In genomic region chr15:78514393-78515146, GRCm38 (mm10) we compare ENCODE assay signal across 8 mouse cellular contexts. TPM values are rescaled to one million over a fixed set of nuclear protein-coding genes. Genes with fewer than 3 reads are reported as not detected.
DNase-seq lines count a peak whose midpoint lies in the region; ATAC-seq and TF ChIP-seq lines count a peak whose summit lies in the region.

No protein-coding gene starts in this region.

- H3K79me2 ChIP-seq in CH12.LX (replicated peaks; ENCODE audit: control insufficient read depth, extremely low read depth, insufficient read depth, poor library complexity, severe bottlenecking), result no peaks in the 10 kb centered on the region

- H3K4me3 ChIP-seq in CH12.LX (replicated peaks in 1 of 3; ENCODE audit: low read depth in 2 of 3, low read length in 2 of 3, poor library complexity in 1 of 3), result peak overlapping the region in 2 of 3 experiments; percentile 25 to 27
- H3K4me3 ChIP-seq in bone marrow macrophage, adult 2 months (ENCODE audit: insufficient read depth, low read length), result no peak overlapping the region
- no peak overlapping the region for H3K4me3 ChIP-seq in embryonic facial prominence, embryonic 15.5 days (replicated peaks)
- no peak overlapping the region for H3K4me3 ChIP-seq in liver, embryonic 15.5 days (replicated peaks)

- no peaks in the 10 kb centered on the region for H3K9me3 ChIP-seq in CH12.LX (replicated peaks; ENCODE audit: low read length)
- H3K9me3 ChIP-seq in embryonic facial prominence, embryonic 15.5 days (replicated peaks), result no peaks in the 10 kb centered on the region
- no peaks in the 10 kb centered on the region for H3K9me3 ChIP-seq in liver, embryonic 15.5 days (replicated peaks)

- dilution Hi-C loops in CH12.LX (cut with MboI; ENCODE audit: extremely low pct_ligation_motif_present, extremely low pct_unique_long_range_greater_than_20kb, low sequenced_read_pairs), result no loop called here

- no peak for ATAC-seq in embryonic facial prominence, embryonic 15.5 days (ENCODE audit: insufficient number of reproducible peaks, low FRiP score, low TSS enrichment, low read depth)
- ATAC-seq in liver, embryonic 15.5 days (ENCODE audit: insufficient read depth), result 0 out of 2 replicates have a peak, but pooled peaks have one; percentile 3

- H3K9ac ChIP-seq in CH12.LX (ENCODE audit: insufficient read depth, low read depth), result peak overlapping the region; percentile 32
- H3K9ac ChIP-seq in embryonic facial prominence, embryonic 15.5 days, result no peak overlapping the region
- no peak overlapping the region for H3K9ac ChIP-seq in liver, embryonic 15.5 days

- peak; percentile 88 to 98 for TF ChIP-seq CTCF in CH12.LX (conservative IDR thresholded peaks at IDR 0.05 in 1 of 2, IDR thresholded peaks at IDR 0.05 in 1 of 2; ENCODE audit: low read depth in 2 of 2, low read length in 2 of 2)
- TF ChIP-seq CTCF in bone marrow macrophage, adult 2 months (IDR thresholded peaks at IDR 0.05; ENCODE audit: low read depth, low read length), result peak; percentile 66

- no peak for TF ChIP-seq EP300 in CH12.LX (IDR thresholded peaks at IDR 0.05; ENCODE audit: low read length)

- DNase-seq in CH12.LX (ENCODE audit: extremely low read depth), result peak; percentile 82
- peak; percentile 68 to 77 for DNase-seq in heart, adult 9 months (ENCODE audit: low spot score in 2 of 2)
- peak; percentile 73 to 89 for DNase-seq in kidney, postnatal 36 days
- peak; percentile 69 for DNase-seq in ovary, postnatal 36 days (ENCODE audit: low spot score)
- DNase-seq in thymus, postnatal 25 days, result peak; percentile 77

- peak overlapping the region; percentile 19; the same call in 1 of the 2 replicates for H3K4me2 ChIP-seq in CH12.LX (ENCODE audit: insufficient read depth, low read depth, poor library complexity, severe bottlenecking)
- no peak overlapping the region for H3K4me2 ChIP-seq in embryonic facial prominence, embryonic 15.5 days (replicated peaks)
- H3K4me2 ChIP-seq in liver, embryonic 15.5 days, result no peak overlapping the region

- in situ Hi-C loops in CH12.LX (cut with MboI; ENCODE audit: low pct_ligation_motif_present, low pct_unique_long_range_greater_than_20kb, low sequenced_read_pairs), result loop anchor here (5.0 kb wide), 1 partner anchor 67 kb away; no protein-coding TSS in a partner anchor

- WGBS in embryonic facial prominence, embryonic 15.5 days, result 26% methylated on average over 7 of the region's 7 CpGs
- 23% methylated on average over 7 of the region's 7 CpGs for WGBS in liver, embryonic 15.5 days (ENCODE audit: insufficient replicate concordance)

- peak overlapping the region; percentile 19; the same call in 1 of the 2 replicates for H3K27ac ChIP-seq in CH12.LX (ENCODE audit: insufficient read depth, low read depth)
- no peak overlapping the region for H3K27ac ChIP-seq in bone marrow macrophage, adult 2 months (ENCODE audit: insufficient read depth, low read depth, low read length)
- peak overlapping the region; percentile 87 for H3K27ac ChIP-seq in embryonic facial prominence, embryonic 15.5 days (replicated peaks)
- no peak overlapping the region for H3K27ac ChIP-seq in liver, embryonic 15.5 days (replicated peaks)

- no peak for TF ChIP-seq POLR2A in CH12.LX (IDR thresholded peaks at IDR 0.05; ENCODE audit: low read depth, low read length)
- TF ChIP-seq POLR2A in bone marrow macrophage, adult 2 months (IDR thresholded peaks at IDR 0.05; ENCODE audit: borderline replicate concordance, low read depth, low read length), result no peak

- H3K36me3 ChIP-seq in CH12.LX (replicated peaks in 1 of 2; ENCODE audit: control insufficient read depth in 1 of 2, insufficient read depth in 1 of 2, low read length in 1 of 2), result no peaks in the 10 kb centered on the region
- H3K36me3 ChIP-seq in embryonic facial prominence, embryonic 15.5 days, result no peaks in the 10 kb centered on the region
- H3K36me3 ChIP-seq in liver, embryonic 15.5 days (replicated peaks), result no peaks in the 10 kb centered on the region

- H3K27me3 ChIP-seq in CH12.LX (replicated peaks), result no peaks in the 10 kb centered on the region
- no peaks in the 10 kb centered on the region for H3K27me3 ChIP-seq in embryonic facial prominence, embryonic 15.5 days
- no peaks in the 10 kb centered on the region for H3K27me3 ChIP-seq in liver, embryonic 15.5 days

- peak; percentile 69 for TF ChIP-seq RAD21 in CH12.LX (IDR thresholded peaks at IDR 0.05; ENCODE audit: low read depth, low read length)

- H3K4me1 ChIP-seq in CH12.LX (ENCODE audit: control insufficient read depth in 1 of 2, insufficient read depth in 2 of 2), result peaks cover 45 to 86% of the 10 kb centered on the region in 2 experiments
- no peaks in the 10 kb centered on the region for H3K4me1 ChIP-seq in bone marrow macrophage, adult 2 months (ENCODE audit: control insufficient read depth, insufficient read depth, low read length)
- H3K4me1 ChIP-seq in embryonic facial prominence, embryonic 15.5 days, result peaks cover 42% of the 10 kb centered on the region
- peaks cover 11% of the 10 kb centered on the region; the same call in 1 of the 2 replicates for H3K4me1 ChIP-seq in liver, embryonic 15.5 days (replicated peaks)

TF ChIP-seq in CH12.LX, 34 proteins besides CTCF, POLR2A, EP300 and RAD21 (continues in another document):
- no peak for TF ChIP-seq MXI1 (IDR thresholded peaks at IDR 0.05; ENCODE audit: low read depth, low read length)
- no peak for TF ChIP-seq ZMIZ1 (IDR thresholded peaks at IDR 0.05; ENCODE audit: low read depth, low read length)
- no peak for TF ChIP-seq TCF12 (IDR thresholded peaks at IDR 0.05; ENCODE audit: low read depth, low read length)
- TF ChIP-seq MAX (IDR thresholded peaks at IDR 0.05; ENCODE audit: low read length), result no peak
- no peak for TF ChIP-seq BHLHE40 (IDR thresholded peaks at IDR 0.05; ENCODE audit: low read depth, low read length)
- TF ChIP-seq SIN3A (IDR thresholded peaks at IDR 0.05; ENCODE audit: low read length), result no peak
- no peak for TF ChIP-seq HCFC1 (IDR thresholded peaks at IDR 0.05; ENCODE audit: low read depth, low read length)
- TF ChIP-seq USF1 (IDR thresholded peaks at IDR 0.05; ENCODE audit: low read depth, low read length), result no peak
- TF ChIP-seq ZC3H11A (IDR thresholded peaks at IDR 0.05; ENCODE audit: low read depth, low read length), result no peak
- peak; percentile 88 for TF ChIP-seq SMC3 (IDR thresholded peaks at IDR 0.05; ENCODE audit: low read depth, low read length)
- no peak for TF ChIP-seq CHD1 (IDR thresholded peaks at IDR 0.05; ENCODE audit: low read depth, low read length)
- TF ChIP-seq TBP (conservative IDR thresholded peaks at IDR 0.05; ENCODE audit: low read depth, low read length), result peak; percentile 73
- TF ChIP-seq JUN (IDR thresholded peaks at IDR 0.05; ENCODE audit: insufficient read depth, low read depth, low read length), result peak; percentile 5; the same call in 1 of the 2 replicates
- TF ChIP-seq ETS1 (conservative IDR thresholded peaks at IDR 0.05; ENCODE audit: low read depth, low read length), result no peak
- no peak for TF ChIP-seq KAT2A (IDR thresholded peaks at IDR 0.05; ENCODE audit: insufficient replicate concordance, low read length)
- TF ChIP-seq MAFK (IDR thresholded peaks at IDR 0.05; ENCODE audit: insufficient replicate concordance, low read length), result no peak
- TF ChIP-seq MYC (IDR thresholded peaks at IDR 0.05; ENCODE audit: low read depth, low read length), result 0 out of 2 replicates have a peak, but pooled peaks have one; percentile 46

RNA-seq across cellular contexts. Expression of gene C1qtnf6, which starts 16.6 kb away (rescaled TPM):
- total RNA-seq in CH12.LX (2012; rRNA removed) (4.1 and 6.3 TPM in 2 replicates), CH12.LX (2014; rRNA removed) (5.0 and 5.7 TPM in 2 replicates)
- polyA plus RNA-seq in CH12.LX (2012; ENCODE audit: insufficient read length, low read depth), result 27.7 and 28.1 TPM in 2 replicates
- polyA plus RNA-seq in bone marrow macrophage, adult 2 months (2012; ENCODE audit: insufficient read depth, insufficient read length, missing spikeins), result 1.9 and 2.2 TPM in 2 replicates
- 64.2 and 65.9 TPM in 2 replicates for polyA plus RNA-seq in embryonic facial prominence, embryonic 15.5 days (2015; fragmentation: Nextera tagmentation; extraction: Ambion mirVana)
- polyA plus RNA-seq in liver, embryonic 15.5 days (2015; fragmentation: Nextera tagmentation; extraction: Ambion mirVana), result 3.8 and 4.4 TPM in 2 replicates

RNA-seq across cellular contexts. Expression of gene Il2rb, which starts 19.5 kb away (rescaled TPM):
- total RNA-seq in CH12.LX (2012; rRNA removed) (31.2 and 34.3 TPM in 2 replicates), CH12.LX (2014; rRNA removed) (26.0 and 32.1 TPM in 2 replicates)
- 47.2 and 60.0 TPM in 2 replicates for polyA plus RNA-seq in CH12.LX (2012; ENCODE audit: insufficient read length, low read depth)
- not detected in 2 replicates for polyA plus RNA-seq in bone marrow macrophage, adult 2 months (2012; ENCODE audit: insufficient read depth, insufficient read length, missing spikeins)
- polyA plus RNA-seq in embryonic facial prominence, embryonic 15.5 days (2015; fragmentation: Nextera tagmentation; extraction: Ambion mirVana), result 0.24 and 0.41 TPM in 2 replicates
- 0.58 and 1.1 TPM in 2 replicates for polyA plus RNA-seq in liver, embryonic 15.5 days (2015; fragmentation: Nextera tagmentation; extraction: Ambion mirVana)

RNA-seq across cellular contexts. Expression of gene Sstr3, which starts 29.9 kb away (rescaled TPM):
- total RNA-seq in CH12.LX (2012; rRNA removed) (not detected in 2 replicates), CH12.LX (2014; rRNA removed) (not detected in 2 replicates)
- polyA plus RNA-seq in CH12.LX (2012; ENCODE audit: insufficient read length, low read depth), result 0.14 and 0.36 TPM in 2 replicates
- not detected in 2 replicates for polyA plus RNA-seq in bone marrow macrophage, adult 2 months (2012; ENCODE audit: insufficient read depth, insufficient read length, missing spikeins)
- not detected in 2 replicates for polyA plus RNA-seq in embryonic facial prominence, embryonic 15.5 days (2015; fragmentation: Nextera tagmentation; extraction: Ambion mirVana)
- polyA plus RNA-seq in liver, embryonic 15.5 days (2015; fragmentation: Nextera tagmentation; extraction: Ambion mirVana), result not detected in 2 replicates

RNA-seq across cellular contexts. Expression of gene Tmprss6, which starts 46.1 kb away (rescaled TPM):
- total RNA-seq in CH12.LX (2012; rRNA removed), result 0.08 and 0.34 TPM in 2 replicates
- total RNA-seq in CH12.LX (2014; rRNA removed), result 0.24 TPM in 2 replicates
- 0.54 and 0.70 TPM in 2 replicates for polyA plus RNA-seq in CH12.LX (2012; ENCODE audit: insufficient read length, low read depth)
- polyA plus RNA-seq in bone marrow macrophage, adult 2 months (2012; ENCODE audit: insufficient read depth, insufficient read length, missing spikeins), result not detected in 2 replicates
- 2.7 and 3.4 TPM in 2 replicates for polyA plus RNA-seq in embryonic facial prominence, embryonic 15.5 days (2015; fragmentation: Nextera tagmentation; extraction: Ambion mirVana)
- polyA plus RNA-seq in liver, embryonic 15.5 days (2015; fragmentation: Nextera tagmentation; extraction: Ambion mirVana), result 22.0 and 29.2 TPM in 2 replicates

RNA-seq across cellular contexts. Expression of gene Rac2, which starts 58.0 kb away (rescaled TPM):
- total RNA-seq in CH12.LX (2012; rRNA removed) (314 and 453 TPM in 2 replicates), CH12.LX (2014; rRNA removed) (142 and 160 TPM in 2 replicates)
- polyA plus RNA-seq in CH12.LX (2012; ENCODE audit: insufficient read length, low read depth), result 883 and 942 TPM in 2 replicates
- 440 and 552 TPM in 2 replicates for polyA plus RNA-seq in bone marrow macrophage, adult 2 months (2012; ENCODE audit: insufficient read depth, insufficient read length, missing spikeins)
- 34.6 and 37.1 TPM in 2 replicates for polyA plus RNA-seq in embryonic facial prominence, embryonic 15.5 days (2015; fragmentation: Nextera tagmentation; extraction: Ambion mirVana)
- polyA plus RNA-seq in liver, embryonic 15.5 days (2015; fragmentation: Nextera tagmentation; extraction: Ambion mirVana), result 123 and 130 TPM in 2 replicates

Comparison
In these comparisons a context has a peak if more than half of its experiments do, and no peak if none do; other contexts are left out.
1. H3K27ac ChIP-seq: peak in CH12.LX (single experiment) and embryonic facial prominence, embryonic 15.5 days (single experiment); none in bone marrow macrophage, adult 2 months (single experiment) and liver, embryonic 15.5 days (single experiment).
2. H3K4me3 ChIP-seq: peak in CH12.LX (2 of 3); none in bone marrow macrophage, adult 2 months (single experiment), embryonic facial prominence, embryonic 15.5 days (single experiment) and liver, embryonic 15.5 days (single experiment).
3. RNA of gene Il2rb, which starts 19.5 kb away (polyA plus RNA-seq): 47.2 to 60.0 TPM in CH12.LX; 0.58 to 1.1 TPM in liver, embryonic 15.5 days, 0.24 to 0.41 TPM in embryonic facial prominence, embryonic 15.5 days and not detected in bone marrow macrophage, adult 2 months; every median in the first group is over 10 times any median in the second.
4. Peak in every context shown above with its lines, with median percentiles within 50 percentile points of each other: DNase-seq.